Comparison of ENCODE assay signal across 8 mouse cellular contexts in genomic region chr7:101663514-101664159, GRCm38 (mm10). TPM values are rescaled to one million over a fixed set of nuclear protein-coding genes. Genes with fewer than 3 reads are reported as not detected.
A peak's percentile ranks its signal among the peaks of the same experiment; 100 is the strongest.
DNase-seq lines count a peak whose midpoint lies in the region; ATAC-seq and TF ChIP-seq lines count a peak whose summit lies in the region.

Gene Clpb, plus strand, starts transcription at chr7:101663633.

- no peak within 1 kb of the TSS for H3K27ac ChIP-seq in bone marrow macrophage, adult 2 months (ENCODE audit: insufficient read depth, low read depth, low read length)
- H3K27ac ChIP-seq in embryonic fibroblast, embryonic 13.5 days (ENCODE audit: insufficient read depth, low read length): no peak within 1 kb of the TSS
- H3K27ac ChIP-seq in kidney, embryonic 14.5 days (ENCODE audit: low read depth, low read length): peak within 1 kb of the TSS; percentile 47; the same call in 1 of the 2 replicates
- H3K27ac ChIP-seq in limb, embryonic 15.5 days: peak within 1 kb of the TSS; percentile 57; the same call in 1 of the 2 replicates

- H3K27me3 ChIP-seq in kidney, embryonic 14.5 days (ENCODE audit: control insufficient read depth, insufficient read depth, low read length): no peaks in the 10 kb centered on the region
- H3K27me3 ChIP-seq in limb, embryonic 15.5 days: no peaks in the 10 kb centered on the region

- H3K4me1 ChIP-seq in bone marrow macrophage, adult 2 months (ENCODE audit: control insufficient read depth, insufficient read depth, low read length): peaks cover 12% of the 10 kb centered on the region
- peaks cover 5% of the 10 kb centered on the region; the same call in 1 of the 2 replicates for H3K4me1 ChIP-seq in embryonic fibroblast, embryonic 13.5 days (ENCODE audit: control insufficient read depth, insufficient read depth, low read length)
- peaks cover 9% of the 10 kb centered on the region for H3K4me1 ChIP-seq in kidney, embryonic 14.5 days (ENCODE audit: control insufficient read depth, insufficient read depth, low read length)
- peaks cover 20% of the 10 kb centered on the region for H3K4me1 ChIP-seq in limb, embryonic 15.5 days

- peak; percentile 96 for DNase-seq in A20 (ENCODE audit: low read depth, low spot score)
- peak; percentile 96 to 97 for DNase-seq in heart, adult 9 months (ENCODE audit: low spot score in 2 of 2)
- DNase-seq in monocyte, adult 2 months (ENCODE audit: low read depth in 1 of 2, low spot score in 2 of 2): peak; percentile 79 to 82
- DNase-seq in spleen, postnatal 36 days (ENCODE audit: low spot score in 2 of 2): peak; percentile 93 to 94

- H3K9ac ChIP-seq in kidney, embryonic 14.5 days (ENCODE audit: low read depth, low read length): peak within 1 kb of the TSS; percentile 48
- H3K9ac ChIP-seq in limb, embryonic 15.5 days: peak within 1 kb of the TSS; percentile 40; the same call in 1 of the 2 replicates

- peak within 1 kb of the TSS; percentile 78 for H3K4me3 ChIP-seq in bone marrow macrophage, adult 2 months (ENCODE audit: insufficient read depth, low read length)
- peak within 1 kb of the TSS; percentile 78 for H3K4me3 ChIP-seq in embryonic fibroblast, embryonic 13.5 days (ENCODE audit: insufficient read depth, low read length)
- peak within 1 kb of the TSS; percentile 75 for H3K4me3 ChIP-seq in kidney, embryonic 14.5 days (ENCODE audit: low read length)
- peak within 1 kb of the TSS; percentile 73 for H3K4me3 ChIP-seq in limb, embryonic 15.5 days

- under 1% methylated on average over 49 of the region's 49 CpGs for WGBS in kidney, embryonic 14.5 days
- WGBS in limb, embryonic 15.5 days: 1% methylated on average over 49 of the region's 49 CpGs

- peaks cover 2% of the 10 kb centered on the region; the same call in 1 of the 2 replicates for H3K9me3 ChIP-seq in kidney, embryonic 14.5 days (ENCODE audit: control insufficient read depth, low read length)
- H3K9me3 ChIP-seq in limb, embryonic 15.5 days: no peaks in the 10 kb centered on the region

- H3K4me2 ChIP-seq in kidney, embryonic 14.5 days (replicated peaks; ENCODE audit: low read depth, low read length): peak within 1 kb of the TSS; percentile 71
- H3K4me2 ChIP-seq in limb, embryonic 15.5 days: peak within 1 kb of the TSS; percentile 75

- H3K36me3 ChIP-seq in kidney, embryonic 14.5 days (ENCODE audit: control insufficient read depth, insufficient read depth, low read length): peaks cover 9% of the 10 kb centered on the region; the same call in 1 of the 2 replicates
- 0 out of 2 replicates have a peak, but pooled peaks cover 2% of the 10 kb centered on the region for H3K36me3 ChIP-seq in limb, embryonic 15.5 days

- TF ChIP-seq CTCF in bone marrow macrophage, adult 2 months (IDR thresholded peaks at IDR 0.05; ENCODE audit: low read depth, low read length): peak; percentile 100
- TF ChIP-seq CTCF in embryonic fibroblast, embryonic 13.5 days (IDR thresholded peaks at IDR 0.05; ENCODE audit: borderline replicate concordance, insufficient read depth, low read length): peak; percentile 68

- peak; percentile 99 for ATAC-seq in kidney, embryonic 14.5 days (ENCODE audit: low FRiP score, low TSS enrichment)
- ATAC-seq in limb, embryonic 15.5 days (ENCODE audit: insufficient number of reproducible peaks, low FRiP score, low TSS enrichment, low read depth): peak; percentile 95

- TF ChIP-seq POLR2A in bone marrow macrophage, adult 2 months (IDR thresholded peaks at IDR 0.05; ENCODE audit: borderline replicate concordance, low read depth, low read length): no peak
- peak; percentile 42; the same call in 1 of the 2 replicates for TF ChIP-seq POLR2A in embryonic fibroblast, embryonic 13.5 days (IDR thresholded peaks at IDR 0.05; ENCODE audit: low read depth, low read length)

RNA-seq across cellular contexts. Expression of gene Clpb, which starts in this region (rescaled TPM):
- polyA plus RNA-seq in bone marrow macrophage, adult 2 months (2012; ENCODE audit: insufficient read depth, insufficient read length, missing spikeins): 9.7 and 13.6 TPM in 2 replicates
- polyA plus RNA-seq in embryonic fibroblast, embryonic 13.5 days (2011; ENCODE audit: insufficient read length, low read depth, missing spikeins): 21.7 and 25.7 TPM in 2 replicates
- polyA plus RNA-seq in kidney, embryonic 14.5 days (2014; fragmentation: Nextera tagmentation; extraction: Ambion mirVana): 30.7 and 54.9 TPM in 2 replicates
- 54.8 and 58.9 TPM in 2 replicates for polyA plus RNA-seq in limb, embryonic 15.5 days (2015; fragmentation: Nextera tagmentation; extraction: Ambion mirVana)

Comparison
In these comparisons a context has a peak if more than half of its experiments do, and no peak if none do; other contexts are left out.
1. H3K27ac ChIP-seq: peak in kidney, embryonic 14.5 days (single experiment) and limb, embryonic 15.5 days (single experiment); none in bone marrow macrophage, adult 2 months (single experiment) and embryonic fibroblast, embryonic 13.5 days (single experiment).
2. Peak in every context shown above with its lines, with median percentiles within 50 percentile points of each other: DNase-seq and H3K4me3 ChIP-seq.